Mouse (Mus musculus): Measurements from ENCODE around the gene Cxcr1. TPM values are rescaled to one million over a fixed set of nuclear protein-coding genes. Genes with fewer than 3 reads are reported as not detected.

The Cxcr1 gene
- polyA plus RNA-seq, 1 experiment from 2014 or later = not detected

DNA sequence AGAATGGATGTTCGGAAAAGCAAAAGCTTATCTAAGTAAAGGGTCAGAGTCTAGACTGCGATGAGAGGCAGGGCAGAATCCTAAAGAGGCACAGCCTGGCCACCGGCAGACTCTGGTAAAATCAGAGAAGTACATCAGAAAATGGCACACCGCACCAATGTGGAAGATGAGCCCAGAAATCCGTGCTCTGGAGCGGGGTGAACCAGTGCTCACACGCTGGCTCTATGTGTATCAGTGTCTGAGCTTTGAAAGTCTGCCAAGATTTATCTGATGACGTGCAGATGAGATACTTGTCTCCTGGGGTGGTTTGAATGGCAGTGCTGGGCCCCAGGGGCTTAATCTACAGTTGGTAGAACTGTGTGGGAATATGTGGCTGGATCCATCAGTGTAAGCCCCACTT lies 4.6 kb upstream of the Cxcr1 start:
- Histone ChIP-seq H3K27ac (no peak overlapping the region), H3K4me2 (ENCODE audit: low read length) (no peak overlapping the region), H3K27me3 (ENCODE audit: insufficient read depth, low read length) (no peaks in the 10 kb centered on the region), H3K9me3 (replicated peaks; ENCODE audit: low read length) (no peaks in the 10 kb centered on the region), H3K4me3 (replicated peaks; ENCODE audit: low read depth, low read length) (no peak overlapping the region), H3K9ac (ENCODE audit: low read depth, low read length) (no peak overlapping the region), H3K4me1 (replicated peaks; ENCODE audit: insufficient read depth, low read length) (no peaks in the 10 kb centered on the region), H3K36me3 (ENCODE audit: insufficient read depth, low read length) (no peaks in the 10 kb centered on the region)
- no peak for TF ChIP-seq CTCF (IDR thresholded peaks at IDR 0.05; ENCODE audit: low read depth)
- ATAC-seq (replicated peaks; ENCODE audit: low FRiP score, low read depth) = no peak
- DNase-seq (ENCODE audit: low spot score) = no peak
- 80% methylated on average over 8 of the region's 8 CpGs for WGBS

DNA sequence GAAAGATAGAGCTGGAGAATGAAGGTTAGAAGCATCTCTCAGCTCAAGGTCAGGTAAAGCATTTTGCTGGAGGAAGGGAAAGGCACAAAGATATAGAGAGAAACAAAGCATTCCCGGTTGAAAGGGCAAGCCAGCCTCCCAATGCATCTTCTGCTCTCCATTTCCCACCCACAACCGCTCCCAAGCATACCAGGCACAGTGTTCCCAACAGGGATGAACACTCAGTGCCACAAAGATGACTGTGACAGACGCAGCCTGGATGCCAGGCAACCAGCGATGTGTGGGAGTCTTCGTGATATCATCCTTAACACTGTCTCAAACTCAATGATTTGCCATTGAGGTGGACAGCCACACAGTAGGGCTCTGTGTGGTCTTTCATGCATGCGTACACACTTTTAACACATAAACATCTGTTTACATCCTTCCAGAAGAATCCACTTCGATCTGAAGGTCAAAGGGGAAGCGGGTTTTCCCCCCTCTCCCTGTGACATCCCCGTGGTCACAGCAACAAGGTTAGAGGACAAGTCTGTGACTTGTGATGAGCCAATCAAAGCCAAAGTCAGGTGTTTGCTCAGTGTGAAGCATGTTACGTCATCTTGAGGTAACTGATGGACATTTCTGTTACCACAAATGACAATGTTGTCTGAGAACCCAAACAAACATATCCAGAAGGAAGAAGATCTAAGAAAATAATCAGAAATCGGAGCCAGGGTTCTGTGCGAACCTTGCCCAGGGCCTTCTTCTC lies 3.5 kb upstream of the Cxcr1 start:
- 75% methylated on average over 12 of the region's 12 CpGs for WGBS
- no peak overlapping the region for H3K4me2 ChIP-seq (ENCODE audit: low read length)
- no peak overlapping the region for H3K27ac ChIP-seq
- ATAC-seq (replicated peaks; ENCODE audit: low FRiP score, low read depth) = no peak
- H3K27me3 ChIP-seq (ENCODE audit: insufficient read depth, low read length) = no peaks in the 10 kb centered on the region
- H3K9me3 ChIP-seq (replicated peaks; ENCODE audit: low read length) = no peaks in the 10 kb centered on the region
- no peaks in the 10 kb centered on the region for H3K4me1 ChIP-seq (replicated peaks; ENCODE audit: insufficient read depth, low read length)
- no peak for TF ChIP-seq CTCF (IDR thresholded peaks at IDR 0.05; ENCODE audit: low read depth)
- no peak for DNase-seq (ENCODE audit: low spot score)
- no peaks in the 10 kb centered on the region for H3K36me3 ChIP-seq (ENCODE audit: insufficient read depth, low read length)
- no peak overlapping the region for H3K9ac ChIP-seq (ENCODE audit: low read depth, low read length)
- no peak overlapping the region for H3K4me3 ChIP-seq (replicated peaks; ENCODE audit: low read depth, low read length)

DNA sequence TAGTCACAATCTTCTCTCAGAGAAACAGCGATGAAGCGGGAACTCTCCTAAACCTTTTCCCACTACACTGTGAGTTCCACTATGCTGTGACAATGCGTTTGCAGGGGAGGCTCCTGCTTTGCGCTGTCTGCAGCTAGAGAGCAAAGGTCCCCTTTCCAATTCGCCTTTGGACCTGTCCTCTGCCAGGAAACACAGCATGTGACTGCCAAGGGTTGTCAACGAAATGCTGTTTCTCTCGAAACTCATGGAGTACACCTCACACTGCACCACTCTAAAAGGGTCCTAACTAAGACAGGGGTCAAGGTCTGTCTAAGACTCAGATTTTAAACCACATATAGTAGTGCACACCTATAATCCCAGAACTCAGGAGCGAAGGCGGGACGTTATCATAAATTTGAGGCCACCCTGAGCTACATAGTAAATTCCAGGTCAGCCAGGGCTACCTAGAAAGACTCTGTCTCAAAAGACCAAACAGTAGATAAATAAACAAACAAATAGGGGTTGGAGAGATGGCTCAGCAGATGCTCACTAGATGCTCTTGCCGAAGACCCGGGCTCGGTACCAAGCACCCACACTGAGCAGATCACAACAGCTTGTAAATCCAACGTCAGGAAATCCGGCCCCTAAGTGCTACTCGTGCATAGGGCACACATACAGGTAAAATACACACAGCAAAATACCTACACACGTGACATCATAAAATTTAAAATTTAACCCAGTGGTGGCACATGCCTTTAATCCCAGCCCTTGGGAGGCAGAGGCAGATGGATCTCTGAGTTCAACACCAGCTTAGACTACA lies 2.4 kb upstream of the Cxcr1 start:
- Histone ChIP-seq H3K27ac (0 out of 2 replicates have a peak overlapping the region, but pooled peaks have one; percentile 63), H3K36me3 (ENCODE audit: insufficient read depth, low read length) (no peaks in the 10 kb centered on the region), H3K9ac (ENCODE audit: low read depth, low read length) (no peak overlapping the region), H3K4me1 (replicated peaks; ENCODE audit: insufficient read depth, low read length) (no peaks in the 10 kb centered on the region), H3K4me2 (ENCODE audit: low read length) (no peak overlapping the region), H3K27me3 (ENCODE audit: insufficient read depth, low read length) (no peaks in the 10 kb centered on the region), H3K4me3 (replicated peaks; ENCODE audit: low read depth, low read length) (no peak overlapping the region), H3K9me3 (replicated peaks; ENCODE audit: low read length) (no peaks in the 10 kb centered on the region)
- DNase-seq (ENCODE audit: low spot score) (peak; percentile 17), ATAC-seq (replicated peaks; ENCODE audit: low FRiP score, low read depth) (peak; percentile 57; the same call in 1 of the 2 replicates)
- WGBS = 71% methylated on average over 17 of the region's 17 CpGs
- TF ChIP-seq CTCF (IDR thresholded peaks at IDR 0.05; ENCODE audit: low read depth) = no peak

DNA sequence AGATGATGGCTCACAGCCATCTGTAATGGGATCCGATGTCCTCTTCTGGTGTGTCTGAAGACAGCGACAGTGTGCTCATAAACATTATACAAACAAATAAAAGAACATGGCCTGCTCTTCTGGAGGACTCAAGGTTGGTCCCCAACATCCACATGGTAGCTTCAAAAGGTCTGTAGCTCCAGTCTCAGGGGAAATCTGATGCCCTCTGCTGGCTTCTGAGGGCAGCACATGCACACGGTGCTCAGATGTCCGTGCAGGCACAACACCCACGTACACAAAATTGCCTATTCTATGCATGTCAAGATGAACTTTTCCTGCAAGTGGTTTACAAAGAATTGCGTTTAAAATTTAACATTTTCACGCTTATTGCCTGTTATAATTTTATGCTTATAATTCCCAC lies 1.5 kb upstream of the Cxcr1 start:
- Histone ChIP-seq H3K27ac (no peak overlapping the region), H3K27me3 (ENCODE audit: insufficient read depth, low read length) (no peaks in the 10 kb centered on the region), H3K4me2 (ENCODE audit: low read length) (no peak overlapping the region), H3K9me3 (replicated peaks; ENCODE audit: low read length) (no peaks in the 10 kb centered on the region), H3K4me1 (replicated peaks; ENCODE audit: insufficient read depth, low read length) (no peaks in the 10 kb centered on the region), H3K4me3 (replicated peaks; ENCODE audit: low read depth, low read length) (no peak overlapping the region), H3K9ac (ENCODE audit: low read depth, low read length) (no peak overlapping the region), H3K36me3 (ENCODE audit: insufficient read depth, low read length) (no peaks in the 10 kb centered on the region)
- TF ChIP-seq CTCF (IDR thresholded peaks at IDR 0.05; ENCODE audit: low read depth) = peak; percentile 69
- DNase-seq (ENCODE audit: low spot score) = peak; percentile 52
- no peak for ATAC-seq (replicated peaks; ENCODE audit: low FRiP score, low read depth)
- 45% methylated on average over 7 of the region's 7 CpGs for WGBS

DNA sequence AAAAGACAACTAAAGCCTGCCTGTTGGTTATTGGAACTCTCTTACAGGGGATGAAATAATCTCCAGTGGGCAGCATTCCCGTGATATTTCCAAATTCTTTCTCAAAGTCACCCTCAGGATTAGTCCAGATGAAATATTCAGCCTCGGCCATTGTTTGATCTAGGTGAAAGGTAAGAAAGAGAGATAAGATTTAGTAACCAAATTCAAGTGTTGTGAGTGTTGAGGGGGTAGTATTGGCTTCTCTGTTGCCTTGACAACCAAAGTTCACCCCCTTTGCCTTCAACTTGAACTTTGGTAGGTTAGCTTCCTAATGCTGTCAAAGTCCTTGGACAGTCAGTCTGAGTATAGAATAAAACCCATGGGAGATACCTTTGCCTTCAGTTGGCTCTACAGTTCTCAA lies 1.7 kb downstream of the Cxcr1 start:
- Histone ChIP-seq H3K4me3 (replicated peaks; ENCODE audit: low read depth, low read length) (no peak overlapping the region), H3K36me3 (ENCODE audit: insufficient read depth, low read length) (no peaks in the 10 kb centered on the region), H3K9ac (ENCODE audit: low read depth, low read length) (no peak overlapping the region), H3K27ac (no peak overlapping the region), H3K4me2 (ENCODE audit: low read length) (no peak overlapping the region), H3K4me1 (replicated peaks; ENCODE audit: insufficient read depth, low read length) (no peaks in the 10 kb centered on the region), H3K27me3 (ENCODE audit: insufficient read depth, low read length) (no peaks in the 10 kb centered on the region), H3K9me3 (replicated peaks; ENCODE audit: low read length) (no peaks in the 10 kb centered on the region)
- WGBS = 76% methylated on average over 2 of the region's 2 CpGs
- no peak for TF ChIP-seq CTCF (IDR thresholded peaks at IDR 0.05; ENCODE audit: low read depth)
- ATAC-seq (replicated peaks; ENCODE audit: low FRiP score, low read depth) (no peak), DNase-seq (ENCODE audit: low spot score) (no peak)

DNA sequence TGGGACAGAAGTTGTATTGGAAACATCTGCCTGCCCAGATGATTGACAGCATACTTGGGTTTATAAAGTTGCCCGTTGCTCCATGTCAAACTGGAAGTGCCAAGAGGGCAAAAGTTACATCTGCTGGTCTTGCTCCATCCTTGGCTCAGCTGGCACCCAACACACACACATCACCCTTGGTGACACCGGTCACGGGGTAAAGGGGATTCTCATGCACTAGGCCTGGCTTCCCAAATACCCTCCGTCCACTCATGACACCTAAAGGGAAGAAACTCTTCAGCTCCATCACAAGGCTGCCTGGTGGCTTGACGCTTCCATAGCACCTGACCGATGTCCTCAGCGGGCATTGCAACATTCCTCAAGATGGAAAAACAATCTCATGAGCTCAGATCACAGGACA lies 4.0 kb downstream of the Cxcr1 start:
- H3K36me3 ChIP-seq (ENCODE audit: insufficient read depth, low read length) = no peaks in the 10 kb centered on the region
- no peak overlapping the region for H3K4me2 ChIP-seq (ENCODE audit: low read length)
- H3K9ac ChIP-seq (ENCODE audit: low read depth, low read length) = no peak overlapping the region
- TF ChIP-seq CTCF (IDR thresholded peaks at IDR 0.05; ENCODE audit: low read depth) = no peak
- no peak for DNase-seq (ENCODE audit: low spot score)
- no peaks in the 10 kb centered on the region for H3K4me1 ChIP-seq (replicated peaks; ENCODE audit: insufficient read depth, low read length)
- no peaks in the 10 kb centered on the region for H3K9me3 ChIP-seq (replicated peaks; ENCODE audit: low read length)
- no peaks in the 10 kb centered on the region for H3K27me3 ChIP-seq (ENCODE audit: insufficient read depth, low read length)
- 90% methylated on average over 7 of the region's 7 CpGs for WGBS
- ATAC-seq (replicated peaks; ENCODE audit: low FRiP score, low read depth) = no peak
- H3K27ac ChIP-seq = no peak overlapping the region
- no peak overlapping the region for H3K4me3 ChIP-seq (replicated peaks; ENCODE audit: low read depth, low read length)
